Mouse (Mus musculus) heart, embryonic 11.5 days (tissue): Measurements from ENCODE around the gene Selenom. TPM values are rescaled to one million over a fixed set of nuclear protein-coding genes. Genes with fewer than 3 reads are reported as not detected.
A peak's percentile ranks its signal among the peaks of the same experiment; 100 is the strongest.

Experiments used
- ATAC-seq: fragments of 200-750 bp; cut with Nextera tagmentation; replicated peaks from 2 replicates; pipeline ENCODE4 v1.8.0; 2017; ENCODE audit warnings: moderate library complexity; ENCODE audit not compliant: insufficient number of reproducible peaks, low FRiP score, low TSS enrichment
- H3K27ac ChIP-seq: fragments of 300-500 bp; sonication (generic); 2 replicates; pipeline ENCODE4 v1.5.1; 2014; ENCODE audit warnings: mild to moderate bottlenecking, low read depth, low read length
- H3K27me3 ChIP-seq: fragments of 300-500 bp; sonication (generic); 2 replicates; pipeline ENCODE4 v1.6.1; 2014; ENCODE audit warnings: mild to moderate bottlenecking, low read length, mixed read lengths; ENCODE audit not compliant: control insufficient read depth, insufficient read depth
- H3K36me3 ChIP-seq: fragments of 300-500 bp; sonication (generic); 2 replicates; pipeline ENCODE4 v1.6.1; 2014; ENCODE audit warnings: mild to moderate bottlenecking, low read length, moderate library complexity, mixed read lengths; ENCODE audit not compliant: control insufficient read depth, insufficient read depth
- H3K4me1 ChIP-seq: fragments of 300-500 bp; sonication (generic); 2 replicates; pipeline ENCODE4 v1.6.1; 2014; ENCODE audit warnings: low read length; ENCODE audit not compliant: control insufficient read depth, insufficient read depth
- H3K4me2 ChIP-seq: fragments of 300-500 bp; sonication (generic); 2 replicates; pipeline ENCODE4 v1.6.1; 2014; ENCODE audit warnings: mild to moderate bottlenecking, moderate library complexity
- H3K4me3 ChIP-seq: fragments of 300-500 bp; sonication (generic); 2 replicates; pipeline ENCODE4 v1.5.1; 2014; ENCODE audit warnings: low read depth, low read length
- H3K9ac ChIP-seq: fragments of 300-500 bp; sonication (generic); 2 replicates; pipeline ENCODE4 v1.6.1; 2014; ENCODE audit warnings: mild to moderate bottlenecking, low read depth, low read length, moderate library complexity
- H3K9me3 ChIP-seq: fragments of 300-500 bp; sonication (generic); replicated peaks from 2 replicates; pipeline ENCODE4 v1.6.1; 2016; ENCODE audit warnings: low read length; ENCODE audit not compliant: control insufficient read depth
- WGBS: fragments of 180-500 bp; shearing (Covaris S2); extraction: QIAGEN DNeasy Blood & Tissue Kit; methylation state at CpG from one replicate; pipeline ENCODE4 v1.1.7; 2014; ENCODE audit not compliant: insufficient replicate concordance; 5-methylcytosine and 5-hydroxymethylcytosine counted together
- polyA plus RNA-seq: library from polyadenylated mRNA; unstranded; fragments of >200 nt; fragmentation: Nextera tagmentation; extraction: Ambion mirVana; gene quantifications from 2 replicates; pipeline ENCODE4 v1.2.1, GENCODE M21; 2014

Selenom gene
- polyA plus RNA-seq = 122 and 127 TPM in 2 replicates

- Histone ChIP-seq H3K4me1 (peaks cover 18% of the 10 kb centered on the region), H3K9me3 (no peaks in the 10 kb centered on the region), H3K27ac (peak within 1 kb of the TSS; percentile 17; the same call in 1 of the 2 replicates), H3K36me3 (no peaks in the 10 kb centered on the region), H3K9ac (peak within 1 kb of the TSS; percentile 74), H3K4me2 (peak within 1 kb of the TSS; percentile 84), H3K4me3 (peak within 1 kb of the TSS; percentile 63), H3K27me3 (peaks cover 5% of the 10 kb centered on the region; the same call in 1 of the 2 replicates)
- WGBS = 1% methylated on average over 26 of the region's 26 CpGs
- peak; percentile 68 for ATAC-seq
Measured at GRCm38 (mm10) chr11:3514529-3515054, at the start of gene Selenom. Selenom (plus strand) TSS chr11:3514684.

- no peak for ATAC-seq
- no peak overlapping the region for H3K4me2 ChIP-seq
Measured at GRCm38 (mm10) chr11:3471448-3471850, 43.0 kb upstream of the Selenom start.

GRCm38 (mm10) chr11:3472484-3472883 is 42.0 kb upstream of the Selenom start:
- 17% methylated on average over 1 of the region's 1 CpGs for WGBS

More at GRCm38 (mm10) chr11:3471448-3471850, 43.0 kb upstream of the Selenom start:
- Histone ChIP-seq H3K27me3 (0 out of 2 replicates have a peak, but pooled peaks cover 3% of the 10 kb centered on the region), H3K9ac (no peak overlapping the region), H3K9me3 (no peaks in the 10 kb centered on the region), H3K36me3 (no peaks in the 10 kb centered on the region), H3K4me1 (no peaks in the 10 kb centered on the region; the same call in 1 of the 2 replicates), H3K4me3 (no peak overlapping the region), H3K27ac (no peak overlapping the region)
- WGBS = 28% methylated on average over 11 of the region's 11 CpGs

GRCm38 (mm10) chr11:3474480-3475115 is 39.9 kb upstream of the Selenom start:
- Histone ChIP-seq H3K36me3 (no peaks in the 10 kb centered on the region), H3K27ac (no peak overlapping the region), H3K4me1 (no peaks in the 10 kb centered on the region; the same call in 1 of the 2 replicates), H3K9me3 (no peaks in the 10 kb centered on the region), H3K27me3 (0 out of 2 replicates have a peak, but pooled peaks cover 3% of the 10 kb centered on the region), H3K4me2 (no peak overlapping the region), H3K4me3 (no peak overlapping the region), H3K9ac (no peak overlapping the region)
- ATAC-seq = no peak
- WGBS = 86% methylated on average over 7 of the region's 7 CpGs

More at GRCm38 (mm10) chr11:3472484-3472883, 42.0 kb upstream of the Selenom start:
- ATAC-seq = no peak
- Histone ChIP-seq H3K4me3 (no peak overlapping the region), H3K27ac (no peak overlapping the region), H3K4me1 (no peaks in the 10 kb centered on the region; the same call in 1 of the 2 replicates), H3K9me3 (no peaks in the 10 kb centered on the region), H3K9ac (no peak overlapping the region), H3K36me3 (no peaks in the 10 kb centered on the region), H3K4me2 (no peak overlapping the region), H3K27me3 (0 out of 2 replicates have a peak, but pooled peaks cover 3% of the 10 kb centered on the region)

- ATAC-seq = no peak
- no peak overlapping the region for H3K9ac ChIP-seq
- no peak overlapping the region for H3K4me3 ChIP-seq
- no peaks in the 10 kb centered on the region for H3K9me3 ChIP-seq
- no peaks in the 10 kb centered on the region; the same call in 1 of the 2 replicates for H3K4me1 ChIP-seq
- no peak overlapping the region for H3K27ac ChIP-seq
- no peak overlapping the region for H3K4me2 ChIP-seq
- H3K27me3 ChIP-seq = 0 out of 2 replicates have a peak, but pooled peaks cover 3% of the 10 kb centered on the region
- no peaks in the 10 kb centered on the region for H3K36me3 ChIP-seq
Measured at GRCm38 (mm10) chr11:3475489-3475888, 39.0 kb upstream of the Selenom start.

- no peaks in the 10 kb centered on the region for H3K9me3 ChIP-seq
- H3K27me3 ChIP-seq = no peaks in the 10 kb centered on the region
- H3K36me3 ChIP-seq = no peaks in the 10 kb centered on the region
- WGBS = 57% methylated on average over 11 of the region's 11 CpGs
- no peak overlapping the region for H3K27ac ChIP-seq
- ATAC-seq = no peak
- H3K4me3 ChIP-seq = no peak overlapping the region
- no peak overlapping the region for H3K4me2 ChIP-seq
- H3K4me1 ChIP-seq = no peaks in the 10 kb centered on the region
- H3K9ac ChIP-seq = no peak overlapping the region
Measured at GRCm38 (mm10) chr11:3483980-3484642, 30.4 kb upstream of the Selenom start.

- H3K9me3 ChIP-seq = no peaks in the 10 kb centered on the region
- H3K4me1 ChIP-seq = no peaks in the 10 kb centered on the region
- no peak for ATAC-seq
- no peak overlapping the region for H3K4me3 ChIP-seq
- no peaks in the 10 kb centered on the region for H3K27me3 ChIP-seq
- H3K27ac ChIP-seq = no peak overlapping the region
- WGBS = 63% methylated on average over 7 of the region's 7 CpGs
- no peaks in the 10 kb centered on the region for H3K36me3 ChIP-seq
- H3K4me2 ChIP-seq = no peak overlapping the region
- no peak overlapping the region for H3K9ac ChIP-seq
Measured at GRCm38 (mm10) chr11:3486349-3486748, 28.1 kb upstream of the Selenom start.

GRCm38 (mm10) chr11:3487952-3488570 is 26.4 kb upstream of the Selenom start, which contains the start of gene Pla2g3:
Pla2g3 (plus strand) TSS chr11:3488284.
- H3K9me3 ChIP-seq = no peaks in the 10 kb centered on the region
- H3K4me3 ChIP-seq = no peak within 1 kb of the TSS
- no peaks in the 10 kb centered on the region for H3K27me3 ChIP-seq
- ATAC-seq = no peak
- WGBS = 24% methylated on average over 11 of the region's 11 CpGs
- H3K4me2 ChIP-seq = no peak within 1 kb of the TSS
- no peak within 1 kb of the TSS for H3K27ac ChIP-seq
- no peak within 1 kb of the TSS for H3K9ac ChIP-seq
- no peaks in the 10 kb centered on the region for H3K36me3 ChIP-seq
- no peaks in the 10 kb centered on the region for H3K4me1 ChIP-seq
